Mouse (Mus musculus) MEL (cell line): ENCODE data around the gene Avl9. TPM values are rescaled to one million over a fixed set of nuclear protein-coding genes. Genes with fewer than 3 reads are reported as not detected.

Source experiments
- DNase-seq: peaks from one replicate; pipeline ENCODE4 v3.0.0; 2011; ENCODE audit warnings: low read depth, low spot score
- H3K27ac ChIP-seq: 2 replicates; pipeline ENCODE4 v1.5.1; 2012; ENCODE audit warnings: low read depth, mild to moderate bottlenecking, control low read depth, low read length, moderate library complexity; ENCODE audit not compliant: control insufficient read depth
- H3K27me3 ChIP-seq, 2 experiments: fragments of 150-350 bp in 1 of 2; sonication (generic) in 1 of 2; 2 replicates each; pipeline ENCODE4 v1.6.1; 2012; ENCODE audit warnings: low read length in 2 of 2, mild to moderate bottlenecking in 2 of 2, improper control_type of control experiment in 1 of 2, moderate library complexity in 1 of 2; ENCODE audit not compliant: insufficient read depth in 2 of 2, control insufficient read depth in 1 of 2
- H3K36me3 ChIP-seq, 2 experiments: 2 replicates each; pipeline ENCODE4 v1.6.1; 2012 to 2014; ENCODE audit warnings: low read length in 2 of 2, improper control_type of control experiment in 1 of 2, inconsistent platforms in 1 of 2, mild to moderate bottlenecking in 1 of 2; ENCODE audit not compliant: insufficient read depth in 2 of 2, control insufficient read depth in 1 of 2
- H3K4me1 ChIP-seq, 2 experiments: fragments of 150-350 bp in 1 of 2; sonication (generic) in 1 of 2; 2 replicates each; pipeline ENCODE4 v1.6.1; 2012; ENCODE audit warnings: low read length in 2 of 2, improper control_type of control experiment in 1 of 2, mild to moderate bottlenecking in 1 of 2; ENCODE audit not compliant: insufficient read depth in 2 of 2, control insufficient read depth in 1 of 2
- H3K4me3 ChIP-seq, 2 experiments: fragments of 150-350 bp in 1 of 2; sonication (generic) in 1 of 2; 2 replicates each; pipeline ENCODE4 v1.5.1; 2012; ENCODE audit warnings: low read depth in 2 of 2, low read length in 2 of 2, mild to moderate bottlenecking in 2 of 2, moderate library complexity in 2 of 2, control low read depth in 1 of 2, improper control_type of control experiment in 1 of 2; ENCODE audit not compliant: control insufficient read depth in 1 of 2, insufficient read depth in 1 of 2
- H3K79me2 ChIP-seq: 2 replicates; pipeline ENCODE4 v1.6.1; 2012; ENCODE audit warnings: mild to moderate bottlenecking, low read length, moderate library complexity; ENCODE audit not compliant: control insufficient read depth, poor library complexity, insufficient read depth
- H3K9ac ChIP-seq: 2 replicates; pipeline ENCODE4 v1.6.1; 2012; ENCODE audit warnings: low read depth, mild to moderate bottlenecking, control low read depth, low read length, moderate library complexity; ENCODE audit not compliant: control insufficient read depth, poor library complexity, severe bottlenecking
- H3K9me3 ChIP-seq: fragments of 150-350 bp; sonication (generic); replicated peaks from 2 replicates; pipeline ENCODE4 v1.6.1; 2012; ENCODE audit warnings: mild to moderate bottlenecking, low read length, improper control_type of control experiment, moderate library complexity; ENCODE audit not compliant: insufficient read depth
- BHLHE40 ChIP-seq: IDR thresholded peaks from 2 replicates; pipeline ENCODE4 v1.6.1; 2012; ENCODE audit warnings: low read depth, mild to moderate bottlenecking, inconsistent platforms, low read length, improper control_type of control experiment, borderline replicate concordance
- CHD1 ChIP-seq: IDR thresholded peaks from 2 replicates; pipeline ENCODE4 v1.6.1; 2012; ENCODE audit warnings: low read depth, mild to moderate bottlenecking, inconsistent platforms, low read length, improper control_type of control experiment
- CHD2 ChIP-seq: IDR thresholded peaks from 2 replicates; pipeline ENCODE4 v1.6.1; 2011; ENCODE audit warnings: low read length, improper control_type of control experiment
- ELF1 ChIP-seq: IDR thresholded peaks from 2 replicates; pipeline ENCODE4 v1.6.1; 2014; ENCODE audit warnings: low read depth, mild to moderate bottlenecking, inconsistent platforms, low read length, improper control_type of control experiment, moderate library complexity
- EP300 ChIP-seq, 2 experiments: IDR thresholded peaks; 2 replicates each; pipeline ENCODE4 v1.6.1; 2011; ENCODE audit warnings: improper control_type of control experiment in 2 of 2, low read length in 2 of 2, low read depth in 1 of 2, mild to moderate bottlenecking in 1 of 2
- ETS1 ChIP-seq: IDR thresholded peaks from 2 replicates; pipeline ENCODE4 v1.6.1; 2012; ENCODE audit warnings: low read depth, mild to moderate bottlenecking, inconsistent platforms, low read length, improper control_type of control experiment, moderate library complexity
- HCFC1 ChIP-seq: IDR thresholded peaks from 2 replicates; pipeline ENCODE4 v1.6.1; 2012; ENCODE audit warnings: low read depth, mild to moderate bottlenecking, inconsistent platforms, low read length, improper control_type of control experiment, moderate library complexity
- MAFK ChIP-seq: IDR thresholded peaks from 2 replicates; pipeline ENCODE4 v1.6.1; 2011; ENCODE audit warnings: low read depth, mild to moderate bottlenecking, low read length, improper control_type of control experiment, borderline replicate concordance
- MAX ChIP-seq: IDR thresholded peaks from 2 replicates; pipeline ENCODE4 v1.6.1; 2011; ENCODE audit warnings: low read length, improper control_type of control experiment
- MXI1 ChIP-seq: IDR thresholded peaks from 2 replicates; pipeline ENCODE4 v1.6.1; 2011; ENCODE audit warnings: mild to moderate bottlenecking, low read depth, low read length, improper control_type of control experiment
- MYB ChIP-seq: IDR thresholded peaks from 2 replicates; pipeline ENCODE4 v1.6.1; 2011; ENCODE audit warnings: mild to moderate bottlenecking, low read depth, low read length, improper control_type of control experiment
- MYC ChIP-seq: IDR thresholded peaks from 2 replicates; pipeline ENCODE4 v1.6.1; 2011; ENCODE audit warnings: low read depth, mild to moderate bottlenecking, low read length, improper control_type of control experiment, moderate library complexity
- NELFE ChIP-seq: IDR thresholded peaks from 2 replicates; pipeline ENCODE4 v1.6.1; 2011; ENCODE audit warnings: low read depth, low read length, improper control_type of control experiment
- NRF1 ChIP-seq: IDR thresholded peaks from 2 replicates; pipeline ENCODE4 v1.6.1; 2014; ENCODE audit warnings: low read depth, mild to moderate bottlenecking, inconsistent platforms, low read length, improper control_type of control experiment, moderate library complexity; ENCODE audit not compliant: poor library complexity, insufficient read depth, severe bottlenecking
- POLR2AphosphoS2 ChIP-seq: IDR thresholded peaks from 2 replicates; pipeline ENCODE4 v1.6.1; 2011; ENCODE audit warnings: low read length, improper control_type of control experiment
- RCOR1 ChIP-seq: IDR thresholded peaks from 2 replicates; pipeline ENCODE4 v1.6.1; 2012; ENCODE audit warnings: low read depth, mild to moderate bottlenecking, inconsistent platforms, low read length, improper control_type of control experiment
- SIN3A ChIP-seq: IDR thresholded peaks from 2 replicates; pipeline ENCODE4 v1.6.1; 2012; ENCODE audit warnings: low read length, improper control_type of control experiment, inconsistent platforms
- TBP ChIP-seq: IDR thresholded peaks from 2 replicates; pipeline ENCODE4 v1.8.0; 2011; ENCODE audit warnings: low read depth, low read length, improper control_type of control experiment
- ZMIZ1 ChIP-seq: IDR thresholded peaks from 2 replicates; pipeline ENCODE4 v1.6.1; 2012; ENCODE audit warnings: low read depth, mild to moderate bottlenecking, inconsistent platforms, low read length, improper control_type of control experiment, moderate library complexity
- polyA plus RNA-seq, 2 experiments: library from polyadenylated mRNA; stranded (reverse) in 1 of 2; unstranded in 1 of 2; fragments of >175 nt in 1 of 2; fragments of >200 nt in 1 of 2; gene quantifications; 2 replicates each; pipeline versions ENCODE4 v1.2.1 to v1.2.4; 2012; ENCODE audit warnings: low replicate concordance in 2 of 2, low read depth in 1 of 2; ENCODE audit not compliant: insufficient read length in 2 of 2, insufficient read depth in 1 of 2, missing spikeins in 1 of 2
- total RNA-seq: library from RNA; depleted of rRNA; stranded (reverse); fragments of 300-350 nt; gene quantifications from 2 replicates; pipeline ENCODE4 v1.2.3, GENCODE M21; 2012

Avl9 gene
- total and polyA plus RNA-seq, 3 experiments, result 7.7 to 7.9 TPM; not detected in 1

DNA sequence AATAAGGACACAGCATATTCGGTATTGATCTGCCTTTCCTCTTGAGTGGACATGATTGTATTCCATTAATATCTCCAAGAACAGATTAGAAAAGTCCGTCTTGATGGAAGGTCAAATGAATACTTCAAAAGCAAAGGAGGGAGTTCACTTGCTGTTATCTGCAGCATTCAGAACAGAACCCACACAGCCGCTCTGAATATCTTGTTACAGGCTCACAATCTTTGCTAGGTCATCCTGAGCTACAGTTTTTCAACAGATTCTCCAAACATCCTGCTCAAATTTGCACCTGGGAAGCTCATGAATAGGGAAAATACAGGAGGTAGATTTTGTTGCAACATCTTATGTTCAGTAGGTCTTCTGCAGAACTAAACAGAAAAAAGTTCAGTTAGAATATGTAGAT, 74.6 kb downstream of the Avl9 start (continued):
- TF ChIP-seq CHD2, result no peak

DNA sequence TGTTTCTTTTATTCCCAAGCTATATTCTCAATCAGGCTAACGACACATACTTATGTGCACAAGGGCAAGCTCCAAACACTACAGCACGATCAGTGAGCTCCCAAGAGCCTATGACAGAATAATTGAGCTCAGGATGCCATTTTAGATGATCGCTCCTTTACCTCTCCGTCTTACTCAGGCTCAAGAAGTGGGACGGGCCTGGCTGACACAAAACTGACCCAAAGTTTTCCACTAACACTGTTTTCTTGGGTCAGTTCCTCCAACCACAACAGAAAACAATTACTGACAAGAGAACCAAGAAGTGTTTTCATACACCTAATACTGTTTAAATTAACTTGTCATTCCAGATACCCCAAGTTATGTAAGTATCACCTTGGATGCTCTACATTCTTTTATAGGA, 80.1 kb downstream of the Avl9 start:
- H3K4me3 ChIP-seq, result peak overlapping the region in 1 of 2 experiments; percentile 20
- H3K9ac ChIP-seq, result peak overlapping the region; percentile 11; the same call in 1 of the 2 replicates

DNA sequence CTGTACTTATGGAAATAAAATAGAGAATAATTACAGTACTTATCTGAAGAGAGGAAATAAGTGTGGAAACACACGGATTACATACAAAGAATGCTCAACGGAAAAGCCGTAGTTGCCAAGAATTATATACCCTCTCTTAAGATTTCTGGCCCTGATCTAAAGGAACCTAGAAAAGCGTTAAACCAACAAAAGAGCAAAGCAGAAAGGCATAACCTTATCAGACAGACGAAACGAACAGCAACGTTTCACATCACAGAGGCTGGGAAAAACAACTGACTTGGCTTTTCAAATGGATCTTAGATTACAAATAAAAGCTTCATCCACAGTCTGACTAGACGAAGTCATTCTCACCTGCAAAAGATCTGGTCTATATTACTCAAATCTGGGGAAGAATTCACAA, 81.5 kb downstream of the Avl9 start:
- Histone ChIP-seq H3K79me2 (peaks cover 62% of the 10 kb centered on the region), H3K9me3 (no peaks in the 10 kb centered on the region), H3K27ac (peak overlapping the region; percentile 98), H3K9ac (peak overlapping the region; percentile 96), H3K36me3 (peaks cover 2 to 29% of the 10 kb centered on the region in 2 experiments), H3K27me3 (no peaks in the 10 kb centered on the region), H3K4me3 (peak overlapping the region; percentile 78 to 91), H3K4me1 (peaks cover 8 to 16% of the 10 kb centered on the region in 2 experiments)
- no peak for DNase-seq
- TF ChIP-seq MYC (no peak), POLR2AphosphoS2 (peak; percentile 34; the same call in 1 of the 2 replicates), MYB (peak; percentile 79), NELFE (no peak), EP300 (IDR thresholded peaks at IDR 0.05; ENCODE audit: low read depth in 1 of 2, low read length in 2 of 2) (peak; percentile 28 to 62; a peak in 2 of 4 replicates), TBP (no peak), MAFK (no peak), MAX (no peak), NRF1 (no peak), ZMIZ1 (no peak), CHD1 (peak; percentile 67; the same call in 1 of the 2 replicates), ELF1 (no peak), HCFC1 (no peak)

More for the DNA sequence above, 80.1 kb downstream of the Avl9 start:
- no peak for TF ChIP-seq BHLHE40
- TF ChIP-seq ETS1, result no peak
- TF ChIP-seq CHD2, result no peak
- no peak for TF ChIP-seq SIN3A
- TF ChIP-seq RCOR1, result no peak
- no peak for TF ChIP-seq MYC
- no peak for TF ChIP-seq MAX
- no peak for TF ChIP-seq ZMIZ1
- TF ChIP-seq MXI1, result no peak
- no peaks in the 10 kb centered on the region for H3K27me3 ChIP-seq
- H3K4me1 ChIP-seq, result peaks cover 16% of the 10 kb centered on the region in 2 experiments
- peaks cover 73% of the 10 kb centered on the region for H3K79me2 ChIP-seq
- no peak overlapping the region for H3K27ac ChIP-seq
- DNase-seq, result no peak
- H3K36me3 ChIP-seq, result peaks cover 2 to 39% of the 10 kb centered on the region in 2 experiments
- H3K9me3 ChIP-seq, result no peaks in the 10 kb centered on the region
